In the genomic region with DNA sequence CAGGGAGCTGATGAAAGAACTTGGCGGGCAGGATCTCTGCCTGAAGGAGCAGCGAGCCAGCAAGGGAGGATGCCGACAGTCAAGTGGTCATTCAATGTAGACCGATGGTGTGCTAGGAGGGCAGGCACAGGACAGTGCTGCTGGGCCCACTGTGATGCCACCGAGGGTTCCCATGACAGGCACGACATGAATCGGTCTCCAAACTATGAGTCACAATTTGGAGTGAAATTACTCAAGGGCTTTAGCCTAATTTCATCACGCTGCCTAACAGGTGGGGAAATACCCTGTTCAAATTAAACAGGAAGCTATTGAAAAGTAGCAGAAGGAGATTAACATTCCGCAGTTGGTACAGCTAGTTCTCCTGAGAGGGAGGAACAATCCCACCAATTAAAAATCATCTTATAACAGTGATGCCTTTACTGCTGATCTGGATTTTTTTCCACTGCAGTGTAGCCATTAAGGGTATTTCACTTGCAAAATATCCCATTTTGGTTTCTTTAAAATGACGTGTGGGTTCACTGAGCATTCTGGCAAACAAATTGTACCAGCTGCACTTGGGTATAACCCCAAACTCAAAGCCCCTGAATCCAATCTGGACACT, we compare ENCODE assay signal across 9 mouse cellular contexts.
DNase-seq lines count a peak whose midpoint lies in the region; ATAC-seq and TF ChIP-seq lines count a peak whose summit lies in the region.
"Had no signal": no experiment of that assay in that cellular context is flagged by ENCODE, and none has a peak within 500 bp of the region (broad histone marks: within the 10 kb centered on the region; RNA-seq: fewer than 3 reads in every experiment).

No protein-coding gene starts in this region.

- 0 out of 2 replicates have a peak overlapping the region, but pooled peaks have one; percentile 38 for H3K27ac ChIP-seq in gastrocnemius, adult 2 months
- no peak overlapping the region; the same call in 1 of the 2 replicates for H3K27ac ChIP-seq in limb, embryonic 14.5 days (replicated peaks; ENCODE audit: low read depth, low read length)
- no peak overlapping the region for H3K27ac ChIP-seq in intestine, postnatal 0 days (ENCODE audit: low read depth, low read length)
- H3K27ac ChIP-seq: neural tube, embryonic 12.5 days had no signal

- 79% methylated on average over 10 of the region's 10 CpGs for WGBS in limb, embryonic 14.5 days
- WGBS in intestine, postnatal 0 days = 80% methylated on average over 10 of the region's 10 CpGs

- no peak for TF ChIP-seq POLR2A in limb, embryonic 14.5 days (IDR thresholded peaks at IDR 0.05; ENCODE audit: borderline replicate concordance, extremely low read depth, insufficient read depth, insufficient read length)

- no peak overlapping the region for H3K4me2 ChIP-seq in limb, embryonic 14.5 days (replicated peaks; ENCODE audit: low read depth, low read length, severe bottlenecking)
- no peak overlapping the region for H3K4me2 ChIP-seq in intestine, postnatal 0 days (replicated peaks; ENCODE audit: low read depth)
- H3K4me2 ChIP-seq: neural tube, embryonic 12.5 days had no signal

- peak; percentile 40 for DNase-seq in gastrocnemius, adult 2 months
- no peak for DNase-seq in gastrocnemius, postnatal 14 days
- peak; percentile 2 for DNase-seq in 3134 (ENCODE audit: extremely low read depth, insufficient read length, low spot score)
- DNase-seq in brain, embryonic 18.5 days (ENCODE audit: low read depth, low spot score) = peak; percentile 37
- DNase-seq in limb, embryonic 14.5 days (ENCODE audit: low spot score) = peak; percentile 71
- DNase-seq in left cerebral cortex, postnatal 4 days = no peak

- no peak for TF ChIP-seq CTCF in gastrocnemius, adult 2 months (IDR thresholded peaks at IDR 0.05)
- no peak for TF ChIP-seq CTCF in intestine, postnatal 0 days (IDR thresholded peaks at IDR 0.05; ENCODE audit: low read depth)

- H3K9me3 ChIP-seq in limb, embryonic 14.5 days (ENCODE audit: control insufficient read depth, low read length) = no peaks in the 10 kb centered on the region
- H3K9me3 ChIP-seq in intestine, postnatal 0 days (ENCODE audit: control insufficient read depth) = no peaks in the 10 kb centered on the region
- H3K9me3 ChIP-seq: neural tube, embryonic 12.5 days had no signal

- H3K9ac ChIP-seq in limb, embryonic 14.5 days (ENCODE audit: low read depth, low read length, severe bottlenecking) = no peak overlapping the region
- no peak overlapping the region for H3K9ac ChIP-seq in intestine, postnatal 0 days (ENCODE audit: low read depth, low read length)
- H3K9ac ChIP-seq: neural tube, embryonic 12.5 days had no signal

- H3K27me3 ChIP-seq in limb, embryonic 14.5 days (ENCODE audit: control insufficient read depth, insufficient read depth, low read length) = no peaks in the 10 kb centered on the region
- H3K27me3 ChIP-seq in intestine, postnatal 0 days (replicated peaks; ENCODE audit: control insufficient read depth, insufficient read depth, low read length) = no peaks in the 10 kb centered on the region
- H3K27me3 ChIP-seq: neural tube, embryonic 12.5 days had no signal

- intact Hi-C loops in gastrocnemius, adult 2 months (cut with DNase I) = no loop called here
- intact Hi-C loops in gastrocnemius, postnatal 14 days (cut with DNase I; ENCODE audit: low total_unique reads) = no loop called here
- intact Hi-C loops in left cerebral cortex, postnatal 4 days (cut with DNase I) = no loop called here

- no peak overlapping the region for H3K4me3 ChIP-seq in gastrocnemius, adult 2 months
- no peak overlapping the region for H3K4me3 ChIP-seq in limb, embryonic 14.5 days (replicated peaks; ENCODE audit: low read length)
- no peak overlapping the region for H3K4me3 ChIP-seq in intestine, postnatal 0 days (ENCODE audit: low read depth, low read length)
- H3K4me3 ChIP-seq: neural tube, embryonic 12.5 days had no signal

- H3K36me3 ChIP-seq in limb, embryonic 14.5 days (ENCODE audit: control insufficient read depth, insufficient read depth, low read length) = peaks cover 3% of the 10 kb centered on the region; the same call in 1 of the 2 replicates
- H3K36me3 ChIP-seq in intestine, postnatal 0 days (ENCODE audit: control insufficient read depth, insufficient read depth) = no peaks in the 10 kb centered on the region
- H3K36me3 ChIP-seq: neural tube, embryonic 12.5 days had no signal

- peak; percentile 42; the same call in 1 of the 2 replicates for ATAC-seq in limb, embryonic 14.5 days (ENCODE audit: low FRiP score, low read depth)
- no peak for ATAC-seq in intestine, postnatal 0 days
- no peak for ATAC-seq in erythroid progenitor cell, adult 5-6 weeks (replicated peaks; ENCODE audit: low FRiP score, poor library complexity, severe bottlenecking)

- peaks cover 5% of the 10 kb centered on the region; the same call in 1 of the 2 replicates for H3K4me1 ChIP-seq in limb, embryonic 14.5 days (ENCODE audit: control insufficient read depth, insufficient read depth, low read length)
- H3K4me1 ChIP-seq in intestine, postnatal 0 days (replicated peaks; ENCODE audit: control insufficient read depth, insufficient read depth, low read length) = peaks cover 4% of the 10 kb centered on the region; the same call in 1 of the 2 replicates

Comparison
In these comparisons a context has a peak if more than half of its experiments do, and no peak if none do; other contexts are left out.
1. DNase-seq: peak in gastrocnemius, adult 2 months (single experiment), 3134 (single experiment), brain, embryonic 18.5 days (single experiment) and limb, embryonic 14.5 days (single experiment); none in gastrocnemius, postnatal 14 days (single experiment) and left cerebral cortex, postnatal 4 days (single experiment).